Mouse (Mus musculus) kidney, adult 2 months (tissue): ENCODE data around the gene Oxt. TPM values are rescaled to one million over a fixed set of nuclear protein-coding genes. Genes with fewer than 3 reads are reported as not detected.
A peak's percentile ranks its signal among the peaks of the same experiment; 100 is the strongest.
"Not testable (repeated sequence)": the region's sequence is repeated elsewhere in the genome, so short reads cannot be mapped to it uniquely, and the experiment has no call there.

ENCODE experiments used
- DNase-seq: peaks from one replicate; pipeline ENCODE4 v3.0.0; 2021
- H3K27ac ChIP-seq: fragments of 200-500 bp; 2 replicates; pipeline ENCODE4 v1.5.1; 2012; ENCODE audit warnings: low read depth, low read length, control low read depth, inconsistent platforms; ENCODE audit not compliant: insufficient read depth
- H3K27me3 ChIP-seq: fragments of 200-500 bp; replicated peaks from 2 replicates; pipeline ENCODE4 v1.6.1; 2012; ENCODE audit warnings: mild to moderate bottlenecking, moderate library complexity, low read length, inconsistent platforms; ENCODE audit not compliant: control insufficient read depth, insufficient read depth
- H3K36me3 ChIP-seq: fragments of 200-500 bp; 2 replicates; pipeline ENCODE4 v1.6.1; 2012; ENCODE audit warnings: mild to moderate bottlenecking, moderate library complexity, low read length, inconsistent platforms; ENCODE audit not compliant: control insufficient read depth, insufficient read depth
- H3K4me1 ChIP-seq: fragments of 200-500 bp; 2 replicates; pipeline ENCODE4 v1.6.1; 2011; ENCODE audit warnings: low read length; ENCODE audit not compliant: control insufficient read depth, insufficient read depth
- H3K4me3 ChIP-seq: fragments of 200-500 bp; 2 replicates; pipeline ENCODE4 v1.5.1; 2011; ENCODE audit warnings: mild to moderate bottlenecking, low read depth, low read length, control low read depth; ENCODE audit not compliant: insufficient read depth
- CTCF ChIP-seq: fragments of 200-500 bp; conservative IDR thresholded peaks from 2 replicates; pipeline ENCODE4 v1.5.1; 2011; ENCODE audit warnings: low read depth, mild to moderate bottlenecking, control low read depth, low read length, moderate library complexity, mixed read lengths; ENCODE audit not compliant: insufficient read depth, insufficient read length
- POLR2A ChIP-seq: fragments of 200-500 bp; IDR thresholded peaks from one replicate; pipeline ENCODE4 v1.6.1; 2011; ENCODE audit warnings: low read depth, low read length, control low read depth
- WGBS: fragments of 180-500 bp; shearing (Covaris S2); methylation state at CpG from one replicate; pipeline ENCODE4 v1.1.7; 2018; 5-methylcytosine and 5-hydroxymethylcytosine counted together
- polyA plus RNA-seq: library from polyadenylated mRNA; depleted of rRNA; stranded (reverse); fragments of >200 nt; gene quantifications from 2 replicates; pipeline ENCODE4 v1.2.3, GENCODE M21; 2012

Oxt gene
- polyA plus RNA-seq, 1 experiment = not detected

GRCm38 (mm10) chr2:130563212-130564055 lies 12.5 kb upstream of the Oxt start, which contains the start of gene Mrps26:
Gene Mrps26 (plus strand): TSS chr2:130563742.
- Histone ChIP-seq H3K27me3 (no peaks in the 10 kb centered on the region), H3K27ac (peak within 1 kb of the TSS; percentile 77), H3K36me3 (no peaks in the 10 kb centered on the region), H3K4me3 (peak within 1 kb of the TSS; percentile 86), H3K4me1 (peaks cover 8% of the 10 kb centered on the region; the same call in 1 of the 2 replicates)
- peak; percentile 97 for DNase-seq
- WGBS = under 1% methylated on average over 61 of the region's 61 CpGs
- TF ChIP-seq CTCF = peak; percentile 48
- peak; percentile 56 for TF ChIP-seq POLR2A

GRCm38 (mm10) chr2:130564063-130564462 lies 11.9 kb upstream of the Oxt start:
- TF ChIP-seq POLR2A (no peak), CTCF (no peak)
- under 1% methylated on average over 23 of the region's 23 CpGs for WGBS
- DNase-seq = no peak
- Histone ChIP-seq H3K27me3 (no peaks in the 10 kb centered on the region), H3K4me3 (peak overlapping the region; percentile 86), H3K27ac (peak overlapping the region; percentile 10; the same call in 1 of the 2 replicates), H3K4me1 (peaks cover 11% of the 10 kb centered on the region; the same call in 1 of the 2 replicates), H3K36me3 (no peaks in the 10 kb centered on the region)

GRCm38 (mm10) chr2:130564983-130565382 lies 11.0 kb upstream of the Oxt start:
- no peak for TF ChIP-seq CTCF
- TF ChIP-seq POLR2A = no peak
- H3K27ac ChIP-seq = no peak overlapping the region
- DNase-seq = no peak
- 79% methylated on average over 8 of the region's 8 CpGs for WGBS
- H3K4me1 ChIP-seq = peaks cover 11% of the 10 kb centered on the region; the same call in 1 of the 2 replicates
- no peaks in the 10 kb centered on the region for H3K27me3 ChIP-seq
- H3K36me3 ChIP-seq = no peaks in the 10 kb centered on the region
- H3K4me3 ChIP-seq = no peak overlapping the region

- WGBS = 43% methylated on average over 4 of the region's 4 CpGs
- peak; percentile 65 for DNase-seq
- H3K4me3 ChIP-seq = no peak overlapping the region
- no peaks in the 10 kb centered on the region for H3K36me3 ChIP-seq
- no peak overlapping the region for H3K27ac ChIP-seq
- TF ChIP-seq POLR2A (no peak), CTCF (no peak)
- no peaks in the 10 kb centered on the region for H3K27me3 ChIP-seq
- H3K4me1 ChIP-seq = peaks cover 5% of the 10 kb centered on the region; the same call in 1 of the 2 replicates
Measured at GRCm38 (mm10) chr2:130568921-130569320, 7.1 kb upstream of the Oxt start.

GRCm38 (mm10) chr2:130569926-130570325 lies 6.0 kb upstream of the Oxt start:
- H3K36me3 ChIP-seq = no peaks in the 10 kb centered on the region
- H3K27me3 ChIP-seq = no peaks in the 10 kb centered on the region

GRCm38 (mm10) chr2:130574960-130575359 lies 1.0 kb upstream of the Oxt start:
- TF ChIP-seq POLR2A (no peak), CTCF (0 out of 2 replicates have a peak, but pooled peaks have one; percentile 12)
- 91% methylated on average over 5 of the region's 5 CpGs for WGBS
- no peaks in the 10 kb centered on the region for H3K27me3 ChIP-seq
- no peak for DNase-seq
- no peak overlapping the region for H3K27ac ChIP-seq
- H3K4me3 ChIP-seq = no peak overlapping the region
- no peaks in the 10 kb centered on the region for H3K36me3 ChIP-seq
- no peaks in the 10 kb centered on the region for H3K4me1 ChIP-seq

More at GRCm38 (mm10) chr2:130569926-130570325, 6.0 kb upstream of the Oxt start:
- Histone ChIP-seq H3K4me3 (no peak overlapping the region), H3K27ac (no peak overlapping the region), H3K4me1 (peaks cover 2% of the 10 kb centered on the region; the same call in 1 of the 2 replicates)
- TF ChIP-seq CTCF (no peak), POLR2A (no peak)
- no peak for DNase-seq

GRCm38 (mm10) chr2:130576564-130576963 lies 591 bp downstream of the Oxt start:
- H3K4me1 ChIP-seq, H3K27me3 ChIP-seq, H3K27ac ChIP-seq, H3K36me3 ChIP-seq: not testable (repeated sequence)
- peak overlapping the region; percentile 19; the same call in 1 of the 2 replicates for H3K4me3 ChIP-seq
- peak; percentile 41 for DNase-seq
- 7% methylated on average over 32 of the region's 32 CpGs for WGBS
